Mouse (Mus musculus) brain, embryonic 14.5 days (tissue): ENCODE measurements around the gene Lrit3.

Experiments used
- CTCF ChIP-seq: fragments of 200-500 bp; IDR thresholded peaks from 2 replicates; pipeline ENCODE4 v1.5.1; 2012; ENCODE audit warnings: inconsistent platforms, mild to moderate bottlenecking, moderate library complexity, borderline replicate concordance; ENCODE audit not compliant: insufficient read depth, insufficient read length; ENCODE audit errors: extremely low read depth
- POLR2A ChIP-seq: fragments of 200-500 bp; IDR thresholded peaks from 2 replicates; pipeline ENCODE4 v1.6.1; 2012; ENCODE audit warnings: mild to moderate bottlenecking, inconsistent platforms, borderline replicate concordance; ENCODE audit not compliant: poor library complexity, insufficient read depth, insufficient read length, severe bottlenecking; ENCODE audit errors: extremely low read depth

DNA sequence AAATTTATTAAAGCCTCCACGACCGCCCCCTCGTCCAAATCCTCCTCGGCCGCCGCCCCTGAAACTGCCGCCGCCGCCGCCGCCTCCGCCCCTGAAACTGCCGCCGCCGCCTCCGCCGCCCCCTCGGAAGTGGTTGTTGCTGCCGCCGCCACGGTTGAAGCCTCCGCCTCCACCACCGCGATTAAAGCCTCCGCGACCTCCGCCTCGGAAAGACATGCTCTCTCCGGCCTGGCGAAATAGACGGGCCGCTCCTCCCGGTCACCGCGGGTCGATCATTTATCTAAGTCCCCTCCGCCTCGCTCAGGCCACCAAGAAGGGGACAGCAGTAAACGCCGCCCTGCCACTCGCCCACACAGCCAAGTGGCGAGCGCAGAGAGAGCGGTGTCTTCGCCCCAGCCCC is 26.8 kb upstream of the Lrit3 start:
- TF ChIP-seq POLR2A (no peak), CTCF (no peak)
